Mouse (Mus musculus): Measurements from ENCODE around the gene Per3. TPM values are rescaled to one million over a fixed set of nuclear protein-coding genes. Genes with fewer than 3 reads are reported as not detected.

The Per3 gene
- polyA plus RNA-seq, 1 experiment = 6.7 TPM

DNA sequence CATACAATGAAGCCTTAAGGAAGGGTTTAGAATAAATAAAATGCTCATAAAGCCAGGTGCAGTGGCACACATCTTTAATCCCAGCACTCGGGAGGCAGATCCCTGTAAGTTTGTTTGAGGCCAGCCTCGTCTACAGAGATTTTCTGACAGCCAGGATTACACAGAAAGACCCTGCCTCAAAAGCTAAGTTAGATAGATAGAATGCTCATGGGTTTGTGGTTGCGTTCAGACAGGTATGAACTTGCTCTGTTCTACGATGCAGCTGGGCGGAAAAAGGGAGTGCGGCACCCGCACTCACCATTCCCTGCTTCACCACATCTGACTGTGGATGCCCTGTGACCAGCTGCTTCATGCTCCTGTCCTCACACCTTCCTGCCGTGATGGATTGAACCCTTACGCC, 65.0 kb downstream of the Per3 start:
- Histone ChIP-seq H3K4me3 (replicated peaks; ENCODE audit: control insufficient read depth, low read depth, low read length) (no peak overlapping the region), H3K27ac (ENCODE audit: control insufficient read depth, insufficient read depth, low read depth, low read length, poor library complexity) (no peak overlapping the region), H3K4me1 (ENCODE audit: control insufficient read depth, insufficient read depth, low read length) (no peaks in the 10 kb centered on the region; the same call in 1 of the 2 replicates)
- WGBS = 79% methylated on average over 9 of the region's 9 CpGs
- TF ChIP-seq POLR2A (IDR thresholded peaks at IDR 0.05; ENCODE audit: borderline replicate concordance, control insufficient read depth, low read depth, low read length) (no peak), CTCF (IDR thresholded peaks at IDR 0.05; ENCODE audit: control insufficient read depth, insufficient read depth, low read length) (no peak)

DNA sequence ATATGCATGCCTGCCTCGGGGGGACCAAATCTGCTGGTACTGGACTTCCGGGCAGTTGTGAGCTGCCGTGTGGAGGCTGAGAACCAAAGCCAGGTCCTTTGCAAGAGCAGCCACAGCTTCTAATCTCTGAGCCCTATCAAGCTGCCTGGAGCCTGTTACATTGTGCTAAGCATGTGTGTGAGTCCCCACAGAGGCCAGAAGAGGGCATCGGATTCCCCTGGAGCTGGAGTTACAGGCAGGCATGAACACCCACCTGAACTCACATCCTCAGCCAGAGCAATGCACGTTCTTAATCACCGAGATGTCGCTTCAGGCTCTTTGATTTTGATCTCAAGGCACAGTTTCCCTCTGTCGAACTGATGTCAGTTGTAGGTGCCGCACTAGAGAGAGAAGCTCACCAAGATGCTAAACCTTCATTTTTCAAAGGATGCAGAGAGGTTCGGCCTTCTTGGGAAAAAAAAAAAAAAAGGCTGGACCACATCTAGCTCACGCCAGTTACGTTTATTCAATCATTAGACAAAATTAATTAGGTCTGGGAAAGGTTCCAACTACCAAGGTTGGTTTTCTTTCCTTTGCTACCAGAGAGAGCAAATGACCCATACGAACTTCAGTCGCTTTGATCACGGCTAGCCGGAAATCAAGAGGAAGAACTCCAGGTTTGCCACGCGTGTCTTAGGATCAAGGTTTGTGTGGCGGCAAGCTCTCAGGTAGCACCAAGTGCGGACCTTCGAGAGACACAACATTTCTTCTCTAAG, 66.1 kb downstream of the Per3 start:
- Histone ChIP-seq H3K4me1 (ENCODE audit: control insufficient read depth, insufficient read depth, low read length) (no peaks in the 10 kb centered on the region; the same call in 1 of the 2 replicates), H3K4me3 (replicated peaks; ENCODE audit: control insufficient read depth, low read depth, low read length) (no peak overlapping the region), H3K27ac (ENCODE audit: control insufficient read depth, insufficient read depth, low read depth, low read length, poor library complexity) (no peak overlapping the region)
- WGBS = 87% methylated on average over 21 of the region's 21 CpGs
- TF ChIP-seq CTCF (IDR thresholded peaks at IDR 0.05; ENCODE audit: control insufficient read depth, insufficient read depth, low read length) (no peak), POLR2A (IDR thresholded peaks at IDR 0.05; ENCODE audit: borderline replicate concordance, control insufficient read depth, low read depth, low read length) (no peak)

DNA sequence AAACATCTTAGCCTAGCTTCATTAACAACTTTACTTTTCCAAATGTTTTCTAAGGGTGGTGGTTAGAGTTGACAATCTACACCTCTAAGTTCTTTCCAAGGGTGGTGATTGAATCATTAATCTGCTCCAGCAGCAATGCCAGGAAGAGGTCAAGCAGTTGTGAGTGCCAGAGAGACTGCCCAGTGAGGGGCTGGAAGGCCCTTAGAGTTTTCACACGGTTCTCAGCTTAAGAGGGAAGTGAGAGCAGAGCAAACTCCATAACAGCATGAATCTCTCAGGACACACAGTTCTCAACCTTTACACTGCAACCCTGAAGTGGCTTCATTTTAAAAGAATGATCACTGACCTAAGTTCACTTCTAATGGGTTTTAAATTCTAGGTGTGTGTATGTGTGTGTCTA, 69.3 kb downstream of the Per3 start:
- 20% methylated on average over 1 of the region's 1 CpGs for WGBS
- Histone ChIP-seq H3K4me1 (ENCODE audit: control insufficient read depth, insufficient read depth, low read length) (no peaks in the 10 kb centered on the region; the same call in 1 of the 2 replicates), H3K27ac (ENCODE audit: control insufficient read depth, insufficient read depth, low read depth, low read length, poor library complexity) (no peak overlapping the region), H3K4me3 (replicated peaks; ENCODE audit: control insufficient read depth, low read depth, low read length) (no peak overlapping the region)
- TF ChIP-seq CTCF (IDR thresholded peaks at IDR 0.05; ENCODE audit: control insufficient read depth, insufficient read depth, low read length) (no peak), POLR2A (IDR thresholded peaks at IDR 0.05; ENCODE audit: borderline replicate concordance, control insufficient read depth, low read depth, low read length) (no peak)

DNA sequence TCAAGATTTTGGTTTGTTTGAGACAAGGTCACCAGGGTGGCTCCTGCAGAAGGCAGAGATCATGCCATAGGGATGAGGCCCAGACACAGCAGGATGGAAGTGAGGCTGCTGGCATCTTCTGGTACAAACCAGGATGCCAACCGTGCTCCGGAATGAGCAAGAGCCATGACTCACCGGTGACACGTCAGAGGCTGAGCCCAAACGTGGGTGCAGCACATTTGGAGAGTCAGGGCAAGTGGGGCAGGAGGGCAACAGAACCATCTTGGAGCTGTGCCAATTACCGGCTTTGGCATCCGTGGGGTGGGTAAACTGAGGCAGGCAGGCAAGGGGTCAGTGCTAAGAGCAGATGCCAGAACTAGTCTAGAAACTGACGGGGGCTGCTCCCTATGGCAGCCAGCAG, 71.2 kb downstream of the Per3 start:
- no peak for TF ChIP-seq CTCF (IDR thresholded peaks at IDR 0.05; ENCODE audit: control insufficient read depth, insufficient read depth, low read length)
- no peak for TF ChIP-seq POLR2A (IDR thresholded peaks at IDR 0.05; ENCODE audit: borderline replicate concordance, control insufficient read depth, low read depth, low read length)
- Histone ChIP-seq H3K4me1 (ENCODE audit: control insufficient read depth, insufficient read depth, low read length) (no peaks in the 10 kb centered on the region; the same call in 1 of the 2 replicates), H3K4me3 (replicated peaks; ENCODE audit: control insufficient read depth, low read depth, low read length) (no peak overlapping the region), H3K27ac (ENCODE audit: control insufficient read depth, insufficient read depth, low read depth, low read length, poor library complexity) (no peak overlapping the region)
- 73% methylated on average over 8 of the region's 8 CpGs for WGBS

DNA sequence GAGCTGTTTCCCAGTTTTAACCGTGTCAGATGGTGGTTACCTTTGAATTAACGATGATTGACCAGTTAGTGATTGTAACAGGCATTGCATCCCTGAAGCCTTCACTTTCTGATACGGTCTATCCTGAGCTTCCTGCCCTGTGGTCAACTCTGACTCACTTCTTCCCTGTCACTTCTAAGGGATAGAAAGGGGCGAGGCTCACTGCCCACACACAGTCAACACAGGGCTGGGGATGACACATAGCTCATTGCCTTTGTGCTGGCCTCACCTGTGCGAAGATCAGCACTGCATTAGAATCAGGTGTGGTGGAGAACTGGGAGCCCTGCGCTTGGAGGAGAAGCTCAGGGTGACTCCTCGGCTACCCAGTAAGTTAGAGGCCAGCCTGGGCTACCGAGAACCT, 75.5 kb downstream of the Per3 start:
- TF ChIP-seq CTCF (IDR thresholded peaks at IDR 0.05; ENCODE audit: control insufficient read depth, insufficient read depth, low read length) = no peak
- no peak for TF ChIP-seq POLR2A (IDR thresholded peaks at IDR 0.05; ENCODE audit: borderline replicate concordance, control insufficient read depth, low read depth, low read length)
- Histone ChIP-seq H3K4me1 (ENCODE audit: control insufficient read depth, insufficient read depth, low read length) (no peaks in the 10 kb centered on the region), H3K27ac (ENCODE audit: control insufficient read depth, insufficient read depth, low read depth, low read length, poor library complexity) (no peak overlapping the region), H3K4me3 (replicated peaks; ENCODE audit: control insufficient read depth, low read depth, low read length) (no peak overlapping the region)
- 81% methylated on average over 8 of the region's 8 CpGs for WGBS

DNA sequence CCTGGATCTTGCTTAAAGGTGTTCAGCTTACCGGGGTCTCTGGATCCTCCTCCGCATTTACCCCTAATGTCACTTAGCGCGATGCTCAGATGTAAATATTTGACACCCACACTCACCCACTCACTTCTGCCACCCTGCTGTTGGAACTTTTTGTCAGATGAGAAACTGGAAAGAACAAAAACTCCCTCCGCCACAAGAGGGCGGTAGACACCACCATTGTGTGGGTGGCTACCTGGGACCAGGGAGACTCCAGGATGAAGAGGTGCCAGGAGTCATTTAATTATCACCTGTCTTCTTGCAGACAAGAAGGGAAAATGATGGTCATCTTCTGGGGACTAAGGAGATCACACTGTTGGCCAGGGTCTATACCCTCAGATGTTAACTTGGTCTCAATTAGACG, 77.9 kb downstream of the Per3 start:
- Histone ChIP-seq H3K27ac (ENCODE audit: control insufficient read depth, insufficient read depth, low read depth, low read length, poor library complexity) (no peak overlapping the region), H3K4me3 (replicated peaks; ENCODE audit: control insufficient read depth, low read depth, low read length) (no peak overlapping the region), H3K4me1 (ENCODE audit: control insufficient read depth, insufficient read depth, low read length) (no peaks in the 10 kb centered on the region)
- WGBS = 8% methylated on average over 7 of the region's 7 CpGs
- TF ChIP-seq CTCF (IDR thresholded peaks at IDR 0.05; ENCODE audit: control insufficient read depth, insufficient read depth, low read length) = peak; percentile 68
- TF ChIP-seq POLR2A (IDR thresholded peaks at IDR 0.05; ENCODE audit: borderline replicate concordance, control insufficient read depth, low read depth, low read length) = no peak

DNA sequence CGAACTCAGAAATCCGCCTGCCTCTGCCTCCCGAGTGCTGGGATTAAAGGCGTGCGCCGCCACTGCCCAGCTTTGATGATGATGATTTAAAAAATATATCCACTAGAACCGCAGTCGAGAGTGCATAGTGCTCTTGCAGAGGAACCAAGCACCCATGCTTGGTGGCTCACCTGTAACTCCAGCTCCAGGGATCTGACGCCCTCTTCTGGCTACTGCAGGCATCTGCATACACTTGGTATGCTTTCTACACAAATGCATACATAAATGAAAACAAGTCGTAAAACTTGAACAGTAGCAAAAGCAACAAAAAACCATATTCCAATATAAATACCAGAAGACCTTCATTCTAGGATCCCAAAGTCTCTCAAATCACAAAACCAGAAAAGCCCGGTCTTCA, 78.9 kb downstream of the Per3 start:
- no peak for TF ChIP-seq POLR2A (IDR thresholded peaks at IDR 0.05; ENCODE audit: borderline replicate concordance, control insufficient read depth, low read depth, low read length)
- TF ChIP-seq CTCF (IDR thresholded peaks at IDR 0.05; ENCODE audit: control insufficient read depth, insufficient read depth, low read length) = 0 out of 2 replicates have a peak, but pooled peaks have one; percentile 9
- Histone ChIP-seq H3K27ac (ENCODE audit: control insufficient read depth, insufficient read depth, low read depth, low read length, poor library complexity) (no peak overlapping the region), H3K4me3 (replicated peaks; ENCODE audit: control insufficient read depth, low read depth, low read length) (no peak overlapping the region), H3K4me1 (ENCODE audit: control insufficient read depth, insufficient read depth, low read length) (no peaks in the 10 kb centered on the region)
- WGBS = 68% methylated on average over 11 of the region's 11 CpGs

DNA sequence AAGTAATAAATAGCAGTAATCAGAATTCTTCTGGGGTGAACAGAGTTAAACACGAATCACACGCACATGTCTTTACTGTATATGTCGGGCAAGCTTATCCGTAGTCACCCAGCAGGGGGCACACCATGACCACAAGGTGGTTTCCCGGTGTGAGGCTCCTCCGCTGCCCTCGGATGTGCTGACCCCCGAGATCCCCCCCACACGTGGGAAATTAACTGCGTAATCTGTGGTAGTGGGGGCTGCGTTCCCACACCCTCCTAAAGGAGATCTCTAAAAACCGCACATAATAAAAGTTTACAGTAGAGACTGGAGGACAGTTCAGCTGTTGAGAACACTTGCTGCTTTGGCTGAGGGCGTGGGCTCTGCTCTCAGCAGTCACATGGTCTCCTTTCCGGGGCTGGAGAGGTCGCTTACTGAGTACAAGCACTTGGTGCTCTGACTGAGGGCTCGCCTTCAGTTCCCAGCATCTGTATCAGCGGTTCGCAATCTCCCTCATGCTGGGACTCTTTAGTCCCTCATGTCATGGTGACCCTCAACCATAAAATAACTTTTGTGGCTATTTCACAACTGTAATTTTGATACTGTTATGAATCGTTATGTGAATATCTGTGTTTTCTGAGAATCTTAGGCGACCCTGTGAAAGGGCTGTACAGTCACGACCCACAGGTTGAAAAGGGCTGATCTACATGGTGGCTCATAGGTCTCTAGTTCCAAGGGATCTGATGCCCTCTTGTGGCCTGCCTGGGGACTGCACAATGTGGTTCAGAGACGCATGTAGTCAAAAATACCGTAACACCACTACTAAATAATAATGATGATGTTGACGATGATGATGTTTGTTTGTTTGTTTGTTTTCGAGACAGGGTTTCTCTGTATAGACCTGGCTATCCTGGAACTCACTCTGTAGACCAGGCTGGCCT, 79.6 kb downstream of the Per3 start:
- Histone ChIP-seq H3K4me3 (replicated peaks; ENCODE audit: control insufficient read depth, low read depth, low read length) (no peak overlapping the region), H3K4me1 (ENCODE audit: control insufficient read depth, insufficient read depth, low read length) (no peaks in the 10 kb centered on the region), H3K27ac (ENCODE audit: control insufficient read depth, insufficient read depth, low read depth, low read length, poor library complexity) (no peak overlapping the region)
- TF ChIP-seq POLR2A (IDR thresholded peaks at IDR 0.05; ENCODE audit: borderline replicate concordance, control insufficient read depth, low read depth, low read length) (no peak), CTCF (IDR thresholded peaks at IDR 0.05; ENCODE audit: control insufficient read depth, insufficient read depth, low read length) (peak; percentile 86)
- WGBS = 4% methylated on average over 25 of the region's 25 CpGs
